Mouse (Mus musculus) T-cell, adult 2 months (primary cell): ENCODE data around the gene Fbp2.

Source experiments
- DNase-seq: peaks from one replicate; pipeline ENCODE4 v3.0.0; 2022; ENCODE audit warnings: low spot score

The Fbp2 gene

DNA sequence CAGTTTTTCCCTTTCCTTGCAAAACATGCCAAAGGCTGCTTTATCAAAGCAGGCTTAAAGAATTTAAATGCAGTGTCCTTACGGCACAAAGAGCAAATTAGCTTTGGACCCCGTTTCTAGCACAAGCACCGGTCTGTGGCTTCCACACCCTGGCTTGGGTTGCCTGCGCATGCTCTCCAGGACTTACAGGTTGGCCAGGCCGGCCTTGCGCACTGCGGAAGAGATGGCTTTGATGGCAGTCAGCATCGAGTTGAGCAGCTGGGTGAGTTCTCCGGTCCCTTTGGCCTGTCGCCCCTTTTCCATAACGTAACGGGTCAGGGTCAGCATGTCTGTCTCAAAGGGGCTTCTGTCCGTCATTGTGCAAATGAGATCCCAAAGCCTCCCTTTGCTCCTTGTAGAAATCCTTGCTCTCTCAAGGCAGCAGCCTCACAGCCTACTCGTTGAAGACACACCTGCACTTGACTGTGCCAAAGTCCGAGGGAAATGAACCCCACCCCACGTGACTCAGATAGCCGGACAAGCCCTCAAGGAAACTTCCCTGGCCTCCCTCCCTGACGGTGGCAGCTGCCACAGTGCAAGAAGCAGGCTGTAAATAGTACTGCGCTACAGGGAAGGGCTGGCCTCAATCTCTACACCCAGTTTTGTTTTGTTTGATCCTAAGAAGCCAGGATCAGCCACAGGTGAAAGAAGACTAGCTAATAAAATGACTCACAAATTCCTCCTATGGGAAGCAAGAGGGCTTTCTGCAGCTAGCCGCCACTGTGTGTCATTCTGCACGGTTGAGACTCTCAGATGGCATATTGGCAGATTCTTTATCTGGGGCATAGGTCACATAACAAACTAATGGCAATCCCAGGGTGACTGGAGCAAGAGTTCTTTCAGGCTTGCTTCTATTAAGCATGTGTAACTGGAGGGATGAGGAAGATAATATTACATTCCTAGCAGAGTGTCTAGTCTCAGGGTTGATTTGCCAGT lies at the start of gene Fbp2:
Fbp2 (minus strand) TSS at position 482 of the 975 bp plus-strand sequence.
- DNase-seq, result no peak

DNA sequence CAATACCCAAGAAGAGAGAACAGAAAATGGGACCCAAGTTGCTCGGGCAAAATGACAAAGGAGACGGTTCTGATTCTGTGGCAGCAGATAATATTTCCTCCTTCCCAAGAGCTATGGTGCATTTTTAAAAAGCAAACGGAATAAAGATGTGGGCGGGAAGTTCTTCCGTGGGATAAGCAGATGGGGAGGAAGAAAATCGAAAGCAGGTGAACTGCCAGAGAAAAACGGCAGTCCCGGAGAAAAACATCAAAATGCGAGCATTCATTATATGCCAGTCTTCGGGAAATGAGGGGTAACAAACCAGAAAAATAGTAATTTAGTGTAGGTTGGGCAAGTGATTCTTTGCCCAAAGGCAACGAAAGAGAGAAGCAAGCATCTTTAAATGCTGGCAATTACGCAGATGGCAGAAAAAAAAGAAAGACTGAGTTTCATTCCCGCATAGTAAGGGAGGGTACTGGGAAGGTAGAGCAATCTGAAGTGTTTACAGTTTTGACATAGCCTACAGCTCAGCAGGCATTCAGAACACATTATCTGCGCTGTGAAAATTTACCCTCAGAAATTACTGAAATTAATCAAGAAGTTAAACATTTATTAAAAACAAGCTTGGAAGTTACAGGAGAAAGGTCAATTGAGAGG lies 49.4 kb upstream of the Fbp2 start:
- DNase-seq, result no peak

DNA sequence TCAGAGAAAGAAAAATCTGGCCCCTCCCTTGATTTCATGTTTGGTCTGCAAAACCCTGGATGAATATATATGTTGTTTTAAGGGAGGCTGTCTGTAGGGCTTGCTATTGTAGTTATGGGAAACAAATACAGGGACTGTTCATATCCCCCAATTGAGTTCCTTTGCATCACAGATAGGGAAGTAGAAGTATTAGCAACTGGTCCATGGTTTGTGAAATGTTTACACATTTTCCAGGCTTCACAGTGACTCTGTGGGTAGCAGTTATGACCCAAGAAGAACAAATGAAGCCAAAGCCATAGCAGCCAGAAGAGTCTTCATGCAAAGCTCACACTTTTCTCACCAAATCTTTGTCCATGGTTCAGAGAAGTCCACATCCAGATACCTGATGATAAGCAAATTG lies 42.9 kb upstream of the Fbp2 start:
- DNase-seq, result no peak

DNA sequence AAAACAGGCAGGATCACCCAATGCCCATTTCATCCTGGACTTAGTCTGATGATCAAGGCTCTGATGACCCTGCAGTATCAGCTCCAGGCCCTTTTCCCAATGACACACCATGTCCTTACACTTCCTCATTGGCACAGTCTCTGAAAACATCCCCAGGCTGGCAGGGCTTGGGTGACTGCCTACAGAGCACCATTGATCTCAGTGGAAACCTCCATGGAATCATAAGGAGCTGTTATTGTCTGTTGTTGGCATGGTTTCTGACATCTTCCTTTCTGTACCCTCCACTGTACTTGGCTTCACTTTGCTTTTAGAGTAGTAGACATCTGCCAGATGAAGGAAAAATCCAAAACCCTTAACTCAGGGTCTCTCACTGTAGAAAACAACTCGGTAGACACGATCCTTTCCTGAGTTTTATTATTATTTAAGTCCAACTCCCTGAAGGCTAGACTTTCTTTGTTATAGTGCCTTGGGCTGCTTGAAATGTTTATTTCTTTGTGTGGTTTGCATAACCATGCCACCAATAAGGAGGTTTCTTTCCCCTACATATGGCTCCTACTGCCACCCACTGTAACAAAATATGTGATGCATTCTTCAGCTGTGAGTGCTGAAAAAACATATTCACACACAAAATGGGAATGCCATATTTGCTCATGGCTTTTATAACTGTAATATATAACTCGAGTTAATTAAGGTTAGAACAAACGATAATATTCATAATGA lies 39.9 kb upstream of the Fbp2 start:
- no peak for DNase-seq

DNA sequence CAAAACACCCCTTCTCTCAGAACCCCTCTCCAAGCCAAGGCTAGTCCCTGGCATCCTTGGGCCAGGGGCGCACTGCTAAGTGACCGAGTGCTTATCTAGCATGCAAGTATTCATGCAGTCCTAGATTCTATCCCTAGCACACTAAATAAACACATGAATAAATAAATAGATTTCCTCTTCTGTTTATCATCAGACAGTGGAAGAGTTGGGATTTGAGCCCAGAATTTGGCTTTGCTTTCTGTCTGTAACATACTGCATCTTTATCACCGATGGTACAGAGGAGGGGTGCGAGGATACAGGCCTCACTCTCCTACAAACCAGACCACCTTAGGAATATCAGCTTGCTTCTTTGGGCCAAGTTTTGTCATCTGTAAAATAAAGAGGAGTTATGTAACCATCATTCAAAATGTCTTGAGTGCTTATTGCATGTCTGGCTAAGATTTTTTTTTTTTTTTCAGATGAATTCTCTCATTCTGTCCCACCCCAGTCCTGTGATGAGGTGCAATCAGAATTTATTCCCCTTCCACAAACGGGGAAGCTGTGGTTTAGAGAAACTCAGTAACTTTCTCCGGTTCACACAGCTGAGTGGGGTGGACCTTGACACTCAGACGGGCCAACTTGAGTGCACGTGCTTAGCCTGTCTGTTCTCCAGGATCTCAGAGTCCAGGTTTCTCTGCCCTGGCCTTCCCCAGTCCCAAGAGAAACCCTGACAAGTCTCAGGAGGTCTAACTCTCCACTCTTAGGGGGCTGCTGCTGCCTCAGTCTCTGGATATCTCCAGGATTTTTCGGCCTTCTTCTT lies 35.0 kb upstream of the Fbp2 start:
- DNase-seq, result no peak

DNA sequence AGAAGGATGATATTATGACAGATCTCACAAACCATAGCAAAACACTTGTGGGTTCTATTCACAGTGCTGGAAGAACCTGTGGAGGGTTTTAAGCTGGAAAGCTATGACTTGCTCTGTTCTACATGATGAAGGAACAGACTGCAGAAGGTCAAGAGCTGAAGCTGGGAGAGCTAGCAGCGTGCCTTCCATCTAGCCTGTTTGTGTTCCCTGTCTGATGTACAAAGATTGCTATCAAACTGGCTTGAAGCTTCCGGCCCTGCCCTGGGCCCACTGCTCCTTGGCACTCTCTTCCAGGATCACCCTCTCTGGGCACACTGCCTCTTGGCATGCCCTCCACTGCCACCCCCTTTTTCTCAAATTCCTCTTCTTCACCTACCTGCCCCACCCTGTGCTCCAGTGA lies 31.1 kb upstream of the Fbp2 start:
- no peak for DNase-seq

DNA sequence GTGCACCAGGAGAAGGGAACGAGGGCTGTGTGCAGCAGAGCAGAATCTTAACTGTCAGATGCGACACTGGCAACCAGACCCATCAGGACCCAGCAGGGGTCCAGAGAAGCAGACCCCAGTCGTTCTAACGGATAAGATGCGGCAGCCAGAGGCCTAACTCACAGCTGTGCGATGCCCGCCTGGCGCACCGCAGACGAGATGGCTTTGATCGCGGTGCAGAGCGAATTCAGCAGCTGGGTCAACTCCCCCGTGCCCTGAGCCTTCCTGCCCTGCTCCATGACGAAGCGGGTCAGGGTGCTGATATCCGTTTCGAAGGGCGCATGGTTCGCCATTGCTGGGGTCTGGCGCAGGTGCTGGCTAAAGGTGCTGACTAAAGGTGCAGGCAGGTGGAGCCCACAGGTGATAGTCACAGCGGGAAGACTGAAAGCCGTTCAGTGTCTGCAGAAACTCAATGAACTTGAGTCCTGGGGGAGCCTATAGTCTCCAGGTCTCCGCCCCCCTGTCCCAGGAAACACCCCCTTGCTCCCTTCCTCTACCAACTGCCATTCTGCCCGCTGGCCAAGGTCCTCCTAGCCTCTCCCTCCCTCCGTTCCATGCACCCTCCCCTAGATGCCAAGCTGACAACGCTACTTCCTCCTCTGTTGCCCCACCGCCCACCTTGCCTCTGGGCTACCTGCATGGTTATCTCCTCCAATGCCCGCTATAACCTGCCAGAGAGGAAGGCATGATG lies 29.7 kb upstream of the Fbp2 start, which contains the start of gene Fbp1:
Fbp1 (minus strand) TSS at position 571 of the 730 bp plus-strand sequence.
- peak; percentile 2 for DNase-seq

DNA sequence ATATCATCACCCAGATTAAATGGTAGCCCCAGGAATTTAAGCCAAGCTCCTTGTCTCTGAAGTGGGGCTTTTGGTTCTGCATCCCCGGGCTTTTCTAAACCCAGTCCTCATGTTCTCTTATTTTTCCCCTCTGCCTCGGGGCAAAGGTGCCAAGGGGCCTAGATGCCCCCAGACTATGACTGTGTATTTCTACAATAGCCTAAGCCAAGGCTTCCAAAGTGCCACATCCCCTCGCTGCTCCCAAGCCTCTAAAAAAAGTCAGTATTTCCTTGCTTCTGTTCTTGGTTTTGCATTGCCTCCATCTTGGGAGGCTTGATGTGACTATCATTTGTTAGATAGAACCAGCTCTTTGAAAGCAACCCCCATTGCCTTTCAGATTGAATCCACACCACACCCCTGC lies 26.3 kb upstream of the Fbp2 start:
- DNase-seq, result no peak

DNA sequence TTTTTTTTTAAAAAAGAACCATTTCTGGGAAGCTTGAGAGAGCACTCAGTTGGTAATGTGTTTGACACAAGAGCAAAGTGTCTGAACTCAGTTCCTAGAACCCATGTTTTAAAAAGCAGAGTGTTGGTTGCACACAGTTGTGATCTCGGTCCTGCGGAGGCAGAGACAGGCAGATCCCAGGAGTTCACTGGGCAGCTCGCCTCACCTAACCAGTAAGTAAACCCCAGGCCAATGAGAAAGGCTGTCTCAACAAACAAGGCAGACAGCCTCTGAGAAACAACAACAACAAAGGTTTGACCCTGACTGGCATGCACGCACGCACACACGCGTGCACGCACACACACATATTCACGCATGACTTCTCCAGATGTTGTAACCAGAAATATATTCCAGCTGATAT lies 25.7 kb upstream of the Fbp2 start:
- no peak for DNase-seq

DNA sequence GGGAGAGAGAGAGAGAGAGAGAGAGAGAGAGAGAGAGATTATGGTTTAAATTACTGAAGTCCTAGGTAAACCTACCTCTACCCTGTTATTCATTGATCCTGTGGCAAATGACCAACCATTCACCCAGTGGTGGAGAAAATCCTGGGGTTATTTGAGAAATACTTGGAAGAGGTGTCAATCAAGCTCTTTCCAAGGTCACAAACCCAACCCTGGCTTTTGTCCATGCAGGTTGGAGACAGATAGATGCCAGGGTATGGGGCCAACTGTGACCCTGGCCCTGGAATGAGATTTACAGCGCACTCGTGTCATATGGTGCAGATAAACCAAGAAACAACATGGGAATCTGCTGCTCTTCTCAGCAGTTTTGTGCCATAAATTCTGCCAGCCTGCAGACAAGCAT lies 25.2 kb upstream of the Fbp2 start:
- no peak for DNase-seq

DNA sequence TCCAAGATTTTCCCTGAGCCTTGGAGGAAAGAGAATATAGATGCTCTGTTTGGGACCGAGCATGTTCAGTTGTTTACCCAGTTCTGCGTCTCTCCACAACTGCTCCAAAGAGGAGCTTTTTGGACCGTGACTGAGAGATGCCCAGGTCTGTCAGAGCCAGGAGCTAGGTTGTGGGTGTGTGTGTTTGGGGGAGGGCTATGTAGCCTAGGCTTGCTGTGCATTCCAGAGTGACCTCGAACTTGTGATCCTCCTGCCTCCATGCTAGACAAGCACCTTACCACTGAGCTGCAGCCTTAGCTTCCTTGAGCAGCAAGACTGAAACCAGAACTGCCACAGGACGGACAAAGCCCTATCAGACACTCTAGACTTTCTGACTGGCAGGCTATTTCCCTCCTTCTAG lies 24.6 kb upstream of the Fbp2 start:
- no peak for DNase-seq

DNA sequence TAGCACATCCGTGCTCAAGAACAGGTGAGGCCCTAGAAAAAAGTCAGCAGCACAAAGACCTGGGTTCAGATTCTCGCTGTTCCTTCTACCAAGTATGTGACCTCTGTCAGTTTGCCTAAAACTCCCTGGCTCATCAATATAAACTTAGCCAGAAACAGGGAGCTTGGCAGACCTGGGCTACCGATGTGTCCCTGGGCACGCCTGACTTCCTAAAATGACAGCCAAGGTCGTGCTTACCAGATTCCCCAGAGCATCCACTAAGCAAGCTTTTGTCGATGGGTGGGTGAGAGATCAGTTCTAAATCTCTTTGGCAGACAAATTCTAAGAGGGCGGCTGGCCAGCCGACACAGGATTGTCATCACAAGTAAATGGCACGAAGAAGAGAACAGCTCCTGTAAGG lies 23.1 kb upstream of the Fbp2 start:
- no peak for DNase-seq

DNA sequence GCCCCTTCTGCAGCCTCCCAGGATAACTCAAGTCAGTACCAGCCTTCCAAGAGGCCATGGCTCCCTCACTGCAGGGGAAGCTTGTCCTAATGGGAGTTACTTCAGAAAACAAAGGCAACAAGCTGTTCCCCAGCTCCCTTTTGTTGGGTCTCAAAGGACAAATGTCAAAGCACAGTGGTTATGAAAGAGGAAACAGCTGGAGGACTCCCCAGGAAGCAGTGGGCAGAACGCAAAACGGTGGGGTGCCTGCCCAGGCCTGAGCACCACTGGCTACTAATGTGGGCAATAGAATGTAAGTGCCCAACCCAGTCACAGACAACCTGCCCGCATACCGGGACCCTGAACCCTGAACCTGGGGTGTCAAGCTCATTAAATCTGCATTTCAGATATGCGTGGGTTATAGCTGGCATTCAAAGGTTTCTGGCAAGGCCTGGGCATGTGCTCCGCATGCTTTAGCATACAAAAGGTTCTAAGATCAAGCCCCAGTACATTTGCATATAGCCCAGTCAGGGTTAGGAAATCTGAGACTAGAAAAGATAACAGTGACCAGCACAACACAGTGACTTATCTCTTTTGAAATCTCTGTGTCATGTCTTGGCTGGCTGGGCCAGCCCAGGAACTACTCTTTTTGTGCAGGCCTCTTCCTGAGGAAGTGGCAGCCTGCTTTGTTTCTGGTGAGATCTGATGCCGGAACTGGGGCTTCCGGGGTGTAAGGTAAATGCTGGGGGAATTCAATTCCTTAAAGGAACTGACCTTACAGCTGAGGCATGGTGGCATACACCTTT lies 21.8 kb upstream of the Fbp2 start:
- DNase-seq, result peak; percentile 48

DNA sequence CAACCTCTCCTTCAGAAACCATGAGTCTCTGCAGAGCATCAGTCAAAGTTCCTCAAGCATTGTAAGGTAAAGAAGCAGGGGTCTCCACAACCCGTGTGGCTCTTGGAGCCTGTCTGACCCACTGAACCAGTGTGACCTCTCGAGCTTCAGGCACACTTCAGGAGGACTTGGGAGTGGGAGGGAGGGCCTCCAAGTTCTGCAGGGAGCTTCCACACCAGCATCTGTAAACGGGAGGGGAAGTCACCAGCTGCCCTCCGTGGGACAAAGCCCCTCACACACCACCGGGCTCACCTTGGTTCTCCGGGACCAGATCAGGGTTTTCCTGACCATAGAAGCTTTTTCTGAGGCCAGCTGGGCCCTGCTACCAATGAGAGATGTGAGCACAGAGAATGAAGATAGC lies 21.2 kb upstream of the Fbp2 start:
- no peak for DNase-seq

DNA sequence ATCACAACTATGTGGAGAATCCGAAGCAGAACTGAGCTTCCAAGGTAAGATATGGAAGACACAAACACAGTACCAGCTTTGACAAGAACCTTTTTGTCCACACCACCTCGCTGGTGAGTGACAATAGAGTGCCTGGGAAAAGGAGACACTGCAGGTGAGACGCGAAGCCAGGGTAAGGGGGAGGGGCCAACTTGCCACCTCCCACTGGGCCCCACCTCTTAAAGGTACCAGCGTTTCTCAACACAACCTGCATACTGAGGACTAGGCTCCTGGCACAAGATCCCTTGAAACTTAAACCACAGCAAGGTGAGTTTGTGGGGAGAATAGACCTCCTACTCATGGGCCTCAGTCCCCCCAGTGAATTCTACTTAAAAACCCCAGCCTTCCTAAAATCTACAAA lies 19.0 kb upstream of the Fbp2 start:
- DNase-seq, result no peak

DNA sequence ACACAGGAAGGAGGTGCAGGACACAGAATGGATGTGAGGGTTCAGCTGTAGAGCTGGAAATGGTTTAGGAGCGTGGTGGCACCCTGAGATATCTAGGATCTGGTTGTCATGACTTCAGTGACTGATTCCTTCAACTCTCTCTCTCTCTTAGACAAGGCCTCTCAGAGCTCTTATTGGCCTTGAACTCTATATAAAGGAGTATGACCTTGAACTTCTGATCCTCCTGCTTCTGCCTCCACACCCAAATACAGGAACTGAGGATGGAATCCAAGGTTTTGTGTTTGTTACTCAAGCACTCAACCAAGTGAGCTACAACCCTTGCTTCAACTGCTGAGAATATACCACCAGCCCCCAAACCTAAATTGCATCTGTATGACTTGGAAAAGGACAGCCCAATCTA lies 17.9 kb upstream of the Fbp2 start:
- DNase-seq, result no peak

DNA sequence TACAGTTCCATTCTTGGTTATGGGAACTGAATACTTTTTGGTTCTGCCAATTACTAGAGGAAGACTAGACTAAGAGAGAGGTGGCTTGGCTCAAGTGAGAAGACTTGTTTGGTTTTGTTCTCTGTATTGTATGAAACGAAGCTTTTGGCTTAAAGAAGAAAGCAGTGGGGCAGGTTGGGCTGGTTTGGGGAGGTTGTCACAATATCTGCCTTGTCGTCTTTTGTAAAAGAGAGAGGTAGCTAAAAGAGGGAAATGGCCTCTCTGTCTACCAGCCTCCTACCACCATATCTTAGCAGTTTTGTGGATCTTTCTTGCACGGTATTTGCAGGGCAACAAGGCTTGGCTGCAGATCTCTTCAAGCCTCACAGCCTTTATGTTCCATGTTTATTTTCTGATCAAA lies 14.0 kb upstream of the Fbp2 start:
- DNase-seq, result no peak

DNA sequence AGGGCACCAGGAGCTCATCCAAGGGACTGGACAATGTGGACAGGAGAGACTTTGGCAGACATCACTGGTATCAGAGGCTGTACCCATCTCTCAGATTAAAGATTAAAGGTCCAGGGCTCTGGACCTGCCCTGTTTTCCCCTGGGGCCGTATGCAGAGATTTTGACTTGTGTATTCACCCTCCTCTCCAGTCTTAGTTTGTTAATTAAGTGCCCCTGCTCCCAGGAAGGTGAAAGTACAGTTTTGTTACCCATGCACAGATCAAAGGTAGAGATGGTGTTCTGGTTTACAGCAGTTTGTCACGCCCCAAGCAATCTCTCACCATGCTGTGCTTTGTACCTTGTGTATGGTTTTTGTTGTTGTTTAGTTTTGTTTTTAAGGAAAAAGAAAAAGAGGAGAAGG lies 12.4 kb upstream of the Fbp2 start:
- DNase-seq, result no peak

DNA sequence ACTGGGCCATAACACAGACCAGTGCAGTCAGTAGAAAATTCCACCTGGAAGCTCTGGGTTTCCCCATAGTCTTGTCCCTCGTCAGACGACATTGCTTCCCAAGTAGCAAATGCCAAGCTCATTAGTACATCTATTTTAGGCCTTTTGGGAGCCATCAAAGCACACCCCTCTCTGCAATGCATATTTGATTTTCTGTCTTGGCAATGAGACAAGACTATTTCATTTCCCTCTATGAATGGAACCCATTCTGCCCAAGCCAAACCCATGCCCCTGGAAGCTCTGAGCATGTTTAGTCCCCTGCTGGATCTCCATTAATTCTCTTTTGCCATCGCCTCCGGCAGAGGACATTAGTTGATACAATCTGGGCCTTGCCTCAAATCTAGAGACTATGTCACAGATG lies 8.6 kb upstream of the Fbp2 start:
- DNase-seq, result no peak

DNA sequence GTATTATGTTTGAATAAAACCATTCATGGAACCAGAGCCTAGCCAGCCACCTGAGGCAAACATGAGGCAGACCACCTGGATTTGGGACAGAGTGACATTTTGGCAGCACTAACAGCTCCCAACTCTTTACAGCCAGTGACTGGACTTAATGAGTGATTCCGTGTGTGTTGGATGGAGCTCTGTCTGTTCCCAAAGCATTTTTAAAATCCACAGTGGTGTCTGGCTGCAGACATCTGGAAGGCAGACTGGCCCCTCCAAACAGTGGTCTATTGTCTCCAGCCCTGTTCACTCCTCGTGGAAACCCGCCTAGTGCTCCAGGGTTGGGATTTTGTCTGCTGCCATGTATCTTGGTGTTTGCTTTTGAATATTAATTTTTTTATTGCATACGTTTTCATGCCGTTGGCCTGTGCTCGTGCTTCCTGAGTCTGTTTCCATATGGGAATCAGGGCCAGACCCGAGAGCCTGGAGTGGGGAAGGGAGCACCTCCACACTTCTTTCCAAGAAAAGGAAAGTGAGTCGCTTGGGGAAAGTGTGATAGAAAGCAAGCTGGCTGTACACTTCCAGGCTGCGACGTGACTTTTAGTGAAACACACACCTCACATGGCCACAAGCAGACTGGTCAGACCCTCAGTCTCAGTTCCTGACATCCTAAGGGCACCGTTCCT lies 7.6 kb upstream of the Fbp2 start:
- DNase-seq, result no peak
